Mouse (Mus musculus) neural tube, embryonic 14.5 days (tissue): ENCODE measurements around the gene Lyzl6. TPM values are rescaled to one million over a fixed set of nuclear protein-coding genes. Genes with fewer than 3 reads are reported as not detected.

Experiments
- ATAC-seq: fragments of 200-750 bp; cut with Nextera tagmentation; 2 replicates; pipeline ENCODE4 v1.8.0; 2017; ENCODE audit warnings: low read depth, mild to moderate bottlenecking, moderate TSS enrichment, moderate library complexity
- H3K27ac ChIP-seq: fragments of 300-500 bp; sonication (generic); 2 replicates; pipeline ENCODE4 v1.5.1; 2014; ENCODE audit warnings: low read depth, mild to moderate bottlenecking, control low read depth, low read length, moderate library complexity, mixed read lengths
- H3K27me3 ChIP-seq: fragments of 300-500 bp; sonication (generic); 2 replicates; pipeline ENCODE4 v1.6.1; 2014; ENCODE audit warnings: low read length; ENCODE audit not compliant: control insufficient read depth, insufficient read depth
- H3K36me3 ChIP-seq: fragments of 300-500 bp; sonication (generic); 2 replicates; pipeline ENCODE4 v1.6.1; 2014; ENCODE audit warnings: low read length, mixed read lengths; ENCODE audit not compliant: control insufficient read depth, insufficient read depth
- H3K4me1 ChIP-seq: fragments of 300-500 bp; sonication (generic); 2 replicates; pipeline ENCODE4 v1.6.1; 2014; ENCODE audit warnings: low read length; ENCODE audit not compliant: control insufficient read depth, insufficient read depth
- H3K4me2 ChIP-seq: fragments of 300-500 bp; sonication (generic); 2 replicates; pipeline ENCODE4 v1.6.1; 2014; ENCODE audit warnings: mild to moderate bottlenecking, low read depth, low read length, control low read depth
- H3K4me3 ChIP-seq: fragments of 300-500 bp; sonication (generic); 2 replicates; pipeline ENCODE4 v1.5.1; 2014; ENCODE audit warnings: low read depth, low read length, control low read depth, mixed read lengths
- H3K9ac ChIP-seq: fragments of 300-500 bp; sonication (generic); replicated peaks from 2 replicates; pipeline ENCODE4 v1.6.1; 2014; ENCODE audit warnings: low read depth, mild to moderate bottlenecking, control low read depth, low read length, mixed read lengths
- H3K9me3 ChIP-seq: fragments of 300-500 bp; sonication (generic); 2 replicates; pipeline ENCODE4 v1.6.1; 2016; ENCODE audit warnings: low read length; ENCODE audit not compliant: control insufficient read depth
- WGBS: fragments of 180-500 bp; shearing (Covaris S2); extraction: QIAGEN DNeasy Blood & Tissue Kit; methylation state at CpG from one replicate; pipeline ENCODE4 v1.1.7; 2014; 5-methylcytosine and 5-hydroxymethylcytosine counted together
- polyA plus RNA-seq: library from polyadenylated mRNA; unstranded; fragments of >200 nt; fragmentation: Nextera tagmentation; extraction: Ambion mirVana; gene quantifications from 2 replicates; pipeline ENCODE4 v1.2.1, GENCODE M21; 2014

Gene Lyzl6
- polyA plus RNA-seq, 1 experiment from 2014 or later = not detected

DNA sequence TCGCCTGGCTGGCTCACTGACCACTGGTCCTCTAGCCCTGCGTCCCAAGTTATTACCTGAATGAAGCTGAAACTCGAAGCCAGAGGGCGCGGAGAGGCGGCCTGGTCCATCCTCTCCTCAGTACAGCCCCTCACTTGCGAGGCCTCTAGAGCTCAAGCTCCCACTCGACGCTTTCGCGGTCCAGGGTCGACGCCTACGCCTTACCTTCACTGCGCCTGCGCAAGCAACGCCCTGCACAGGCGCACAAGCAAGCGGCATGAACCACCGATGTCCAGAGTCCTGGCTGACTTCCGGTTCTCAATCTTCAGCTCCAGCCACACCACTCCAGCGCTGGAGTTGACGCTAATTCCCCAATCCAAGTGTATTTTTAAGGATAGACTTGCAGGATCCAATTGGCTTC is 11.2 kb downstream of the Lyzl6 start:
- no peak overlapping the region for H3K9ac ChIP-seq
- no peaks in the 10 kb centered on the region for H3K4me1 ChIP-seq
- H3K4me3 ChIP-seq = no peak overlapping the region
- H3K27me3 ChIP-seq = no peaks in the 10 kb centered on the region
- H3K9me3 ChIP-seq = no peaks in the 10 kb centered on the region
- H3K36me3 ChIP-seq = no peaks in the 10 kb centered on the region
- no peak for ATAC-seq
- H3K27ac ChIP-seq = no peak overlapping the region
- H3K4me2 ChIP-seq = no peak overlapping the region
- WGBS = 83% methylated on average over 23 of the region's 23 CpGs

- Histone ChIP-seq H3K27me3 (no peaks in the 10 kb centered on the region), H3K4me1 (no peaks in the 10 kb centered on the region), H3K4me2 (no peak within 1 kb of the TSS), H3K9ac (no peak within 1 kb of the TSS), H3K27ac (no peak within 1 kb of the TSS), H3K9me3 (no peaks in the 10 kb centered on the region), H3K4me3 (no peak within 1 kb of the TSS), H3K36me3 (no peaks in the 10 kb centered on the region)
- ATAC-seq = no peak
- WGBS = 83% methylated on average over 9 of the region's 9 CpGs
These were observed 17.6 kb downstream of the Lyzl6 start, which contains the start of gene Gm884 for GRCm38 (mm10) chr11:103621040-103621439. TSS of gene Gm884 (minus strand) at chr11:103621140.

DNA sequence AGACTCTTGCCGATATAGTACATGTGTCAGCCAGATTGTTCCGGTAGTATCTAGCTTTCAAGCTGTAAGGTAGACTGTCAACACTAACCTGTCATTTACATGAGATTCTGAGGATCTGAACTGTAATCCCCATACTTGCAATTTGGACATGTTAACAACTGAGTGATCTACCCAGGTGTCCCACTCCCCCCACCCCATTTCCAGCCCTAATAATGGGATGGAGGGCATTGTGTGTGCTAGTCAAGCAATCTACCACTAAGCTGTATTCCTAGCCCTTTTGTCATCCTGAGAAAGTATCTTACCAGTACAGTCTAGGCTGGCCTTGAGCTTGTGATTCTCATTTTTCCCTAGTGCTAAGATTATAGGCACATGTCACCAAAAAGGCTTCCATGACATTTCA is 27.9 kb downstream of the Lyzl6 start:
- ATAC-seq = no peak
- H3K9ac ChIP-seq = no peak overlapping the region
- H3K4me3 ChIP-seq = no peak overlapping the region
- no peaks in the 10 kb centered on the region for H3K9me3 ChIP-seq
- no peaks in the 10 kb centered on the region for H3K4me1 ChIP-seq
- H3K27ac ChIP-seq = no peak overlapping the region
- 92% methylated on average over 2 of the region's 2 CpGs for WGBS
- no peaks in the 10 kb centered on the region for H3K36me3 ChIP-seq
- no peak overlapping the region for H3K4me2 ChIP-seq
- no peaks in the 10 kb centered on the region for H3K27me3 ChIP-seq

DNA sequence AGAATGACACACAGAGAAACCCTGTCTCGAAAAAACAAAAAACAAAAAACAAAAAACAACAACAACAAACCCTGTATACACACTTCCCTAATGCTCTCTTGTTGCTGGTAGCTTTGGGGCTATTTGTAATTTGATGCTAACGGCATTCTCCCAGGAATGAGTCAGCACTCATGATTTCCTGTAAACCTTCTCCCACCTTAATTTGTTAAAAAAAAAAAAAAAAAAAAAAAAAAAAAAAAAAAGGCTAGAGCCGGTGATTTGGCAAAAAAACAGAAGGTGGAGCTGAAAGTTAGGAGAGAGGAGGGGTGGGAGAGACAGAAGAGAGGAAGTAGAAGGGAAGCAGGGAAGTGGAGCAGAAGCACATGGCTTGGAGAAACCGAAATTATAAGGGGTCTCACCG is 32.1 kb downstream of the Lyzl6 start:
- Histone ChIP-seq H3K9me3 (no peaks in the 10 kb centered on the region), H3K4me2 (no peak overlapping the region), H3K9ac (no peak overlapping the region), H3K36me3 (no peaks in the 10 kb centered on the region), H3K27ac (no peak overlapping the region), H3K27me3 (no peaks in the 10 kb centered on the region), H3K4me1 (no peaks in the 10 kb centered on the region), H3K4me3 (no peak overlapping the region)
- ATAC-seq = no peak
- WGBS = 74% methylated on average over 5 of the region's 5 CpGs

Other genes with a start within 250 kb of the Lyzl6 start
- 9.5 and 11.1 TPM in 2 replicates for gene Plekhm1, start 226.2 kb downstream of the Lyzl6 start, polyA plus RNA-seq
- gene Lrrc37a, start 134.3 kb downstream of the Lyzl6 start, polyA plus RNA-seq = not detected in 2 replicates
- gene Gm884, start 17.8 kb downstream of the Lyzl6 start, polyA plus RNA-seq = not detected in 2 replicates
- gene Rprml, start 10.7 kb upstream of the Lyzl6 start, polyA plus RNA-seq = 0.27 TPM in 1 of 2 replicates, not detected in the other
- 76.3 and 88.8 TPM in 2 replicates for gene Gosr2, start 59.0 kb upstream of the Lyzl6 start, polyA plus RNA-seq
- 0.14 and 0.25 TPM in 2 replicates for gene Wnt9b, start 110.9 kb upstream of the Lyzl6 start, polyA plus RNA-seq
- 9.5 and 11.2 TPM in 2 replicates for gene Wnt3, start 135.3 kb upstream of the Lyzl6 start, polyA plus RNA-seq